9 mouse cellular contexts compared by ENCODE assay signal in the genomic region with DNA sequence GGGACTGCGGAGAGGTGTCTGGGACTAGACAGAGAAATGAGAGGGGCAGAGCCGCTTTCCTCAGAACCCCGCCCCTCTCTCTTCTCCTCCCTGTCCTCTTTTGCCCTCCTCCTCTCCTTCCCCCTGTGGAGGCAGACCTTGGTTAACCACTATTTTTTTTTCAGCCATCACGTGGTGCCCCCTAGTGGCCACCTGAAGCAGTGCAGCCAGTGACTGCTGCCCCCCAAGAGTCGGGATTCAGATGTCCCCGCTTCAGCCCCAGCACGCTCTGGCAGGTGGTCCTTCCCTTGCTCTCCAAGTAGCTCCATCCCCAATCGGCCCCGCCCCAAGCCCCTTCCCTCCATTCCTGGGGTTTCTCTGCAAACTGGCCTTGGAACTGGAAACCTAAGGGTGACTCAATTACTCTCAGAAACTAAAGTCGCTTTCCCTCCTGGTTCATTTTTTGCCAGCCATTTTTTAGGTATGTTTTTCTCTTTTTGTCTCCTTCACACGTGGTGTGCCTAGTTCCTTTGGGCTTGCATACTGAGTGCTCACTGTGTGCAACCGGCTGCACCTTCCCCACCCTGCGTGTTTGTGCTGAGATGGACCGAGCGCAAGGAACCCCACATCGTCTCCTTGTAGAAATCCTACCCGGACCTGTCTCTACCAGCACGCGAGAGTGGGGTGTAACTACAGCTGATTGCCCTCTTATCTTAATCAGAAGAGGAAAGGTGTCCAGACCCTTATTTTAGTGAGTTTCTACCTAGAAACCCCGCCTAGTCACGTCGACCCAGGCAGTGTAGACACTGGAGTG. TPM values are rescaled to one million over a fixed set of nuclear protein-coding genes. Genes with fewer than 3 reads are reported as not detected.
DNase-seq lines count a peak whose midpoint lies in the region; ATAC-seq lines count a peak whose summit lies in the region.
"Had no signal": no experiment of that assay in that cellular context is flagged by ENCODE, and none has a peak within 500 bp of the region (broad histone marks: within the 10 kb centered on the region; RNA-seq: fewer than 3 reads in every experiment).

No protein-coding gene starts in this region.

- DNase-seq in adrenal gland, adult (ENCODE audit: inconsistent age in 2 of 2, low spot score in 1 of 2) = peak; percentile 40 to 68
- no peak for DNase-seq in adrenal gland, adult 8-10 months
- peak; percentile 28 to 49 for DNase-seq in layer of hippocampus, postnatal 25 days (ENCODE audit: extremely low spot score in 1 of 2, low spot score in 1 of 2)
- DNase-seq in layer of hippocampus, adult 9-10 months (ENCODE audit: low spot score) = no peak
- peak; percentile 60 to 64 for DNase-seq in left cerebral cortex, postnatal 25 days (ENCODE audit: low spot score in 2 of 2)
- DNase-seq in retina, postnatal 1 day = peak; percentile 59
- no peak for DNase-seq in embryo, embryonic 9.5 days (ENCODE audit: extremely low spot score)
- DNase-seq: liver, embryonic 13.5 days had no signal

- ATAC-seq in common myeloid progenitor, adult 5-6 weeks (replicated peaks; ENCODE audit: low read depth, poor library complexity, severe bottlenecking) = 0 out of 2 replicates have a peak, but pooled peaks have one; percentile 34

- intact Hi-C loops in left cerebral cortex, postnatal 25 days (cut with DNase I) = loop anchor here (1.0 to 10.0 kb wide), 2 partner anchors 82 to 279 kb away; a partner anchor contains a TSS

RNA-seq across cellular contexts. Expression of a gene that starts 2.0 kb away (rescaled TPM):
- 1 to 10 TPM in 1 of 4 experiments, under 1 TPM in 3; 0.42 to 1.1 (median 0.71) TPM for total RNA-seq in adrenal gland, adult 8-10 months (2022)
- total RNA-seq in layer of hippocampus, postnatal 25 days (2021) = 10 to 100 TPM; 52.6 to 54.3 TPM
- total RNA-seq in common myeloid progenitor, adult 5-6 weeks (2017) = not detected in 2 replicates
- 100 to 1,000 TPM; 171 to 195 TPM for total RNA-seq in left cerebral cortex, postnatal 25 days (2021)

Comparison
In these comparisons a context has a peak if more than half of its experiments do, and no peak if none do; other contexts are left out.
1. DNase-seq: peak in adrenal gland, adult (2 of 2), layer of hippocampus, postnatal 25 days (2 of 2), left cerebral cortex, postnatal 25 days (2 of 2) and retina, postnatal 1 day (single experiment); none in adrenal gland, adult 8-10 months (single experiment), layer of hippocampus, adult 9-10 months (single experiment) and embryo, embryonic 9.5 days (single experiment).
2. RNA of a gene that starts 2.0 kb away (total RNA-seq): 171 to 195 TPM in left cerebral cortex, postnatal 25 days and 52.6 to 54.3 TPM in layer of hippocampus, postnatal 25 days; 0.42 to 1.1 TPM in adrenal gland, adult 8-10 months and not detected in common myeloid progenitor, adult 5-6 weeks; every median in the first group is over 10 times any median in the second.